Mouse (Mus musculus): ENCODE data around the gene Rasal2. TPM values are rescaled to one million over a fixed set of nuclear protein-coding genes. Genes with fewer than 3 reads are reported as not detected.

Rasal2 gene
- total and polyA plus RNA-seq, 3 experiments: 1.5 to 2.6 (median 1.7) TPM

GRCm38 (mm10) chr1:157446325-157446724 lies 33.9 kb upstream of the Rasal2 start:
- TF ChIP-seq ELF1 (IDR thresholded peaks at IDR 0.05; ENCODE audit: low read depth, low read length) (peak; percentile 45), MEF2A (IDR thresholded peaks at IDR 0.05; ENCODE audit: borderline replicate concordance, low read depth, low read length) (no peak), USF2 (conservative IDR thresholded peaks at IDR 0.05; ENCODE audit: low read depth, low read length) (no peak), CHD2 (IDR thresholded peaks at IDR 0.05; ENCODE audit: low read length) (no peak), MAX (IDR thresholded peaks at IDR 0.05; ENCODE audit: low read length) (no peak), EP300 (IDR thresholded peaks at IDR 0.05; ENCODE audit: low read length) (no peak), RAD21 (IDR thresholded peaks at IDR 0.05; ENCODE audit: low read depth, low read length) (peak; percentile 81), USF1 (IDR thresholded peaks at IDR 0.05; ENCODE audit: low read depth, low read length) (no peak), POLR2A (IDR thresholded peaks at IDR 0.05; ENCODE audit: low read depth, low read length) (no peak), ZMIZ1 (IDR thresholded peaks at IDR 0.05; ENCODE audit: low read depth, low read length) (no peak), E2F4 (IDR thresholded peaks at IDR 0.05; ENCODE audit: insufficient replicate concordance, low read depth, low read length) (no peak), SIN3A (IDR thresholded peaks at IDR 0.05; ENCODE audit: low read length) (no peak), IRF4 (IDR thresholded peaks at IDR 0.05; ENCODE audit: low read depth, low read length) (no peak), NELFE (IDR thresholded peaks at IDR 0.05; ENCODE audit: low read depth, low read length) (no peak), PAX5 (IDR thresholded peaks at IDR 0.05; ENCODE audit: low read length) (no peak), RCOR1 (conservative IDR thresholded peaks at IDR 0.05; ENCODE audit: low read depth, low read length) (no peak), JUN (IDR thresholded peaks at IDR 0.05; ENCODE audit: insufficient read depth, low read depth, low read length) (no peak), POLR2AphosphoS2 (IDR thresholded peaks at IDR 0.05; ENCODE audit: low read depth, low read length) (no peak), ZC3H11A (IDR thresholded peaks at IDR 0.05; ENCODE audit: low read depth, low read length) (no peak), KAT2A (IDR thresholded peaks at IDR 0.05; ENCODE audit: insufficient replicate concordance, low read length) (no peak), TBP (conservative IDR thresholded peaks at IDR 0.05; ENCODE audit: low read depth, low read length) (no peak), CTCF (conservative IDR thresholded peaks at IDR 0.05 in 1 of 2, IDR thresholded peaks at IDR 0.05 in 1 of 2; ENCODE audit: low read depth in 2 of 2, low read length in 2 of 2) (peak in 1 of 2 experiments; percentile 81; a peak in 2 of 4 replicates), SMC3 (IDR thresholded peaks at IDR 0.05; ENCODE audit: low read depth, low read length) (peak; percentile 76)
- Histone ChIP-seq H3K27ac (ENCODE audit: insufficient read depth, low read depth) (no peak overlapping the region), H3K9me3 (replicated peaks; ENCODE audit: low read length) (no peaks in the 10 kb centered on the region), H3K4me1 (ENCODE audit: control insufficient read depth in 1 of 2, insufficient read depth in 2 of 2) (peaks cover 4 to 43% of the 10 kb centered on the region in 2 experiments; a peak in 3 of 4 replicates), H3K4me3 (replicated peaks in 1 of 3; ENCODE audit: low read depth in 2 of 3, low read length in 2 of 3, poor library complexity in 1 of 3) (no peak overlapping the region), H3K79me2 (replicated peaks; ENCODE audit: control insufficient read depth, extremely low read depth, insufficient read depth, poor library complexity, severe bottlenecking) (no peaks in the 10 kb centered on the region), H3K36me3 (replicated peaks in 1 of 2; ENCODE audit: control insufficient read depth in 1 of 2, insufficient read depth in 1 of 2, low read length in 1 of 2) (no peaks in the 10 kb centered on the region), H3K27me3 (replicated peaks) (no peaks in the 10 kb centered on the region), H3K4me2 (ENCODE audit: insufficient read depth, low read depth, poor library complexity, severe bottlenecking) (no peak overlapping the region), H3K9ac (ENCODE audit: insufficient read depth, low read depth) (no peak overlapping the region)
- in situ Hi-C loops (cut with MboI; ENCODE audit: low pct_ligation_motif_present, low pct_unique_long_range_greater_than_20kb, low sequenced_read_pairs) (loop anchor here (10.0 kb wide), 1 partner anchor 362 kb away; no protein-coding TSS in a partner anchor), dilution Hi-C loops (cut with MboI; ENCODE audit: extremely low pct_ligation_motif_present, extremely low pct_unique_long_range_greater_than_20kb, low sequenced_read_pairs) (no loop called here)
- DNase-seq (ENCODE audit: extremely low read depth): peak; percentile 40

Measured in CH12.LX (cell line).